Mouse (Mus musculus): ENCODE results near the gene Fto. TPM values are rescaled to one million over a fixed set of nuclear protein-coding genes. Genes with fewer than 3 reads are reported as not detected.

The Fto gene
- polyA plus RNA-seq, 1 experiment from 2014 or later: 94.8 TPM

DNA sequence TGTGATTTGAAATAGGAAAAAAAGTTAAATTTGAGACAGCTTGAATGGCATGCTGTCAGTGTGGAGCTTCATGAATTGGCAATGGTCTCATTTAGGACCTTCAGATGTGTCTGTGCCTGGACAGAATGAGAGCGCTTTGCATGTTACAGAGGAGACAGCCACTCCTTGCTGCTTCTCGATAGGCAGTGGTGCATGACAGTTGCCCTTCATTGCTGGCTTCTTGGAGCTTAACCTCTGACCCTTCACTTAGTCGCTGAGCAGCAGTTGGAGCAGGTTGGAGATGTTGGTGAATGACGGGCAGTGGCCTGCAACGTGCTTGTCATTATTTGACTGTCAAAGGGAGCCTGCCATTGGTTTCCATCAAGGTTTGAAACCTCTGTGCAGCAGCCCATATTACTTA is 28.9 kb downstream of the Fto start:
- WGBS: 35% methylated on average over 5 of the region's 5 CpGs
- H3K36me3 ChIP-seq (replicated peaks; ENCODE audit: control insufficient read depth, insufficient read depth, low read depth, low read length): no peaks in the 10 kb centered on the region
- no peak for DNase-seq (ENCODE audit: low spot score)
- H3K9ac ChIP-seq (replicated peaks; ENCODE audit: low read length): no peak overlapping the region
- H3K27me3 ChIP-seq (ENCODE audit: control insufficient read depth, insufficient read depth, low read length): no peaks in the 10 kb centered on the region
- no peak overlapping the region for H3K27ac ChIP-seq (replicated peaks; ENCODE audit: low read depth, low read length)
- no peak overlapping the region for H3K4me3 ChIP-seq (ENCODE audit: low read depth, low read length)
- ATAC-seq (replicated peaks; ENCODE audit: insufficient number of reproducible peaks, low FRiP score, low TSS enrichment, low read depth): no peak
- no peaks in the 10 kb centered on the region for H3K9me3 ChIP-seq (replicated peaks; ENCODE audit: control insufficient read depth, low read length)
- no peaks in the 10 kb centered on the region; the same call in 1 of the 2 replicates for H3K4me1 ChIP-seq (ENCODE audit: control insufficient read depth, insufficient read depth, low read length)
- H3K4me2 ChIP-seq (ENCODE audit: low read depth, low read length): no peak overlapping the region

DNA sequence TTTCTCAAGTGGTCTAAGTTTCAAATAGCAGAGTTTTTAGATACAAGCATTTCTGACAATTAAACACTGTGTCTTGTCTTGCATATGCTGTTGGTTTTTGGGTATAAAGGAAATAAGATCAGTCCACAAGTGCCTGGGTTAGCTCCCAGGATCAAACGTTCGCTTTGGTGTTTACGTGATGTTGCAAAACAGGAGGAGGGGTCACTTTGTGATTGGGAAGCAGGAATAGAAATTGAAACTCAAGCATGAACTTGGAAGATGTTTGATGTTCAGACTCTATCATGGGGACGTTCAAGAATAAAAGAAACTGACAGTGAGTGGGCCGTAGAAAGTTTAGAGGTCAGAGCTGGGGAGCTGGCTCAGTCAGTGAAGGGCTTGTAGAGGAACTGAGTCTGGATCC is 29.5 kb downstream of the Fto start:
- Histone ChIP-seq H3K9ac (replicated peaks; ENCODE audit: low read length) (no peak overlapping the region), H3K27ac (replicated peaks; ENCODE audit: low read depth, low read length) (no peak overlapping the region), H3K4me1 (ENCODE audit: control insufficient read depth, insufficient read depth, low read length) (no peaks in the 10 kb centered on the region; the same call in 1 of the 2 replicates), H3K4me3 (ENCODE audit: low read depth, low read length) (no peak overlapping the region), H3K36me3 (replicated peaks; ENCODE audit: control insufficient read depth, insufficient read depth, low read depth, low read length) (no peaks in the 10 kb centered on the region), H3K9me3 (replicated peaks; ENCODE audit: control insufficient read depth, low read length) (no peaks in the 10 kb centered on the region), H3K27me3 (ENCODE audit: control insufficient read depth, insufficient read depth, low read length) (no peaks in the 10 kb centered on the region), H3K4me2 (ENCODE audit: low read depth, low read length) (no peak overlapping the region)
- WGBS: 76% methylated on average over 5 of the region's 5 CpGs
- ATAC-seq (replicated peaks; ENCODE audit: insufficient number of reproducible peaks, low FRiP score, low TSS enrichment, low read depth) (no peak), DNase-seq (ENCODE audit: low spot score) (no peak)

DNA sequence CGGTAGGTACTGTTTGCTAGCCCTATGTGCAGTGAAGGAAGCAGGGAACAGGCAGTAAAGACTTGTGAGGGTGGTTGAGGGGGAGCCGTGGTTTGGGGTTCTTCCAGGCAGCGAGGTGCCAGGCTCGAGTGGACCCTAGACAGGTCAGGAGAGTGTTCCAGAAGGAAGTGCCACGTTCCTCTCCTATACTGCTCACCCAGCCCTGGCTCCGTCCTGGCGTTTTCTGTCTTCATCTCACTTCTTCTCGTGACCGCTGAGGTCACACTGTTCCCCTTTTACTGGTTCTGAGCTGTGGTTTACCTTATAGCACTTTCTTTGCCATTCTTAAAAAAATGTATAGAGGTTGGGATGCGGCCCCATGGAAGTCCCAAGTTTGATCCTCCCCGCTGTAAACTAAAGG is 31.3 kb downstream of the Fto start:
- ATAC-seq (replicated peaks; ENCODE audit: insufficient number of reproducible peaks, low FRiP score, low TSS enrichment, low read depth) (no peak), DNase-seq (ENCODE audit: low spot score) (no peak)
- WGBS: 94% methylated on average over 11 of the region's 11 CpGs

DNA sequence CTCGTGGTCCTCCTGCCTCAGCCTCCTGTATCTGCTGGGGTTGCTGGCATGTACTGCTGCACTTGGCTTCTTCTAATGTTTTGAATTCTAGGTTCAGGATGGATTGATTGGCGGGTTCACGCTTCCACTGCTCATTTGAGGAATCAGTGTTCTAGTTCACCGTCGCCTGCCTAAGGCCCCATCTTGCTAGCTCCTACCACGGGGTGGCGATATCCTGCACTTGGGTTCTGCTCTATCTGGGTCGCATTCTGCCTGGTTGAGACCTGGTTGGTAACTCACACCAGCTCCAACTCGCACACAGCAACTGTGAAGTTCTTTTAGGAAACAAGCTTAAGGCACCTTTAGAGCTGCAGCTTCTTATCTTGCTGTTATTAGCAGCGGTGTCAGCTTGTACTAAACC is 33.8 kb downstream of the Fto start:
- H3K4me1 ChIP-seq (ENCODE audit: control insufficient read depth, insufficient read depth, low read length): no peaks in the 10 kb centered on the region; the same call in 1 of the 2 replicates

More for the DNA sequence above, 31.3 kb downstream of the Fto start:
- no peaks in the 10 kb centered on the region for H3K27me3 ChIP-seq (ENCODE audit: control insufficient read depth, insufficient read depth, low read length)
- H3K4me1 ChIP-seq (ENCODE audit: control insufficient read depth, insufficient read depth, low read length): no peaks in the 10 kb centered on the region; the same call in 1 of the 2 replicates
- H3K36me3 ChIP-seq (replicated peaks; ENCODE audit: control insufficient read depth, insufficient read depth, low read depth, low read length): no peaks in the 10 kb centered on the region
- no peak overlapping the region for H3K4me2 ChIP-seq (ENCODE audit: low read depth, low read length)
- no peak overlapping the region for H3K27ac ChIP-seq (replicated peaks; ENCODE audit: low read depth, low read length)
- no peak overlapping the region for H3K9ac ChIP-seq (replicated peaks; ENCODE audit: low read length)
- no peaks in the 10 kb centered on the region for H3K9me3 ChIP-seq (replicated peaks; ENCODE audit: control insufficient read depth, low read length)
- H3K4me3 ChIP-seq (ENCODE audit: low read depth, low read length): no peak overlapping the region

DNA sequence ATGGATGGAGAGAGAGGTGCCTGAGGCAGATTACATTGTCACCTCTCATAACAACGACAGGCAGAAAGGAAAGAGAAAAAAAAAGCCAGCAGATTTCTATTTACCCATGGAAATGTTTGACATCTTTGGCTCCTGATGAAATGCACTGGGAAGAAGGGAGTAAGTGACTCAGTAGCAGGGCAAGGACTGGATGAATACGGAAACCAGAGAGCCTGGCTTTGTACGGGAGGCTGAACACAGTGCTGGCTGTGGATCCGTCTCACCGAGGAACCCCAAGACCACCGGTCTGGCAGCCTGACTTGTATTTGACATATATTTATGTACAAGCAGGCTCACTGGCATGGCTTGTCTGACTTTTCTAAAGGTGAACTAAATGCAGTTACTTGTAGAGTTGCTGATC is 34.3 kb downstream of the Fto start:
- Histone ChIP-seq H3K4me2 (ENCODE audit: low read depth, low read length) (no peak overlapping the region), H3K9me3 (replicated peaks; ENCODE audit: control insufficient read depth, low read length) (no peaks in the 10 kb centered on the region), H3K4me3 (ENCODE audit: low read depth, low read length) (no peak overlapping the region), H3K27me3 (ENCODE audit: control insufficient read depth, insufficient read depth, low read length) (no peaks in the 10 kb centered on the region), H3K4me1 (ENCODE audit: control insufficient read depth, insufficient read depth, low read length) (no peaks in the 10 kb centered on the region), H3K36me3 (replicated peaks; ENCODE audit: control insufficient read depth, insufficient read depth, low read depth, low read length) (no peaks in the 10 kb centered on the region), H3K9ac (replicated peaks; ENCODE audit: low read length) (no peak overlapping the region), H3K27ac (replicated peaks; ENCODE audit: low read depth, low read length) (no peak overlapping the region)
- 77% methylated on average over 6 of the region's 6 CpGs for WGBS
- no peak for DNase-seq (ENCODE audit: low spot score)
- no peak for ATAC-seq (replicated peaks; ENCODE audit: insufficient number of reproducible peaks, low FRiP score, low TSS enrichment, low read depth)

More for the DNA sequence above, 33.8 kb downstream of the Fto start:
- no peak overlapping the region for H3K27ac ChIP-seq (replicated peaks; ENCODE audit: low read depth, low read length)
- ATAC-seq (replicated peaks; ENCODE audit: insufficient number of reproducible peaks, low FRiP score, low TSS enrichment, low read depth) (no peak), DNase-seq (ENCODE audit: low spot score) (no peak)
- H3K4me3 ChIP-seq (ENCODE audit: low read depth, low read length): no peak overlapping the region
- H3K36me3 ChIP-seq (replicated peaks; ENCODE audit: control insufficient read depth, insufficient read depth, low read depth, low read length): no peaks in the 10 kb centered on the region
- H3K27me3 ChIP-seq (ENCODE audit: control insufficient read depth, insufficient read depth, low read length): no peaks in the 10 kb centered on the region
- 85% methylated on average over 10 of the region's 10 CpGs for WGBS
- H3K9ac ChIP-seq (replicated peaks; ENCODE audit: low read length): no peak overlapping the region
- H3K4me2 ChIP-seq (ENCODE audit: low read depth, low read length): no peak overlapping the region
- H3K9me3 ChIP-seq (replicated peaks; ENCODE audit: control insufficient read depth, low read length): no peaks in the 10 kb centered on the region

DNA sequence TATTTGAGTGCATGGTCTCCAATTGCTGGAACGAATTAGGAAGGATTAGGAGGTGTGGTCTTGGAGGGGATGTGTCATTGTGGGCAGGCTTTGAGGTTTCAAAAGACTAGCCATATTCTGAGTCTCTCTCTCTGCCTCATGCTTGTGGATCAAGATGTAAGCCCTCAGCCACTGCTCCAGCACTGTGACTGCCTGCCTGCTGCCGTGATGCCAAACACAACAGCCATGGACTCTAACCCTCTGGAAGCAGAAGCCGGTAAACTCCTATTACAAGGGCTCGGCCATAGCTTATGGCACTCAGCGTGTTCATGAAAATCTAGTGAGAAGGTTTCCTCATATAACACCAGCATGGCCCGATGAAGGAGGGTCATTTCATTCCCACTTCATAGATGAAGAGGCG is 36.5 kb downstream of the Fto start:
- H3K4me1 ChIP-seq (ENCODE audit: control insufficient read depth, insufficient read depth, low read length): no peaks in the 10 kb centered on the region
- no peak overlapping the region for H3K9ac ChIP-seq (replicated peaks; ENCODE audit: low read length)
- ATAC-seq (replicated peaks; ENCODE audit: insufficient number of reproducible peaks, low FRiP score, low TSS enrichment, low read depth) (no peak), DNase-seq (ENCODE audit: low spot score) (no peak)
- WGBS: 92% methylated on average over 7 of the region's 7 CpGs
- H3K4me2 ChIP-seq (ENCODE audit: low read depth, low read length): no peak overlapping the region
- H3K4me3 ChIP-seq (ENCODE audit: low read depth, low read length): no peak overlapping the region
- no peaks in the 10 kb centered on the region for H3K9me3 ChIP-seq (replicated peaks; ENCODE audit: control insufficient read depth, low read length)
- no peaks in the 10 kb centered on the region for H3K36me3 ChIP-seq (replicated peaks; ENCODE audit: control insufficient read depth, insufficient read depth, low read depth, low read length)
- no peaks in the 10 kb centered on the region for H3K27me3 ChIP-seq (ENCODE audit: control insufficient read depth, insufficient read depth, low read length)
- H3K27ac ChIP-seq (replicated peaks; ENCODE audit: low read depth, low read length): no peak overlapping the region

DNA sequence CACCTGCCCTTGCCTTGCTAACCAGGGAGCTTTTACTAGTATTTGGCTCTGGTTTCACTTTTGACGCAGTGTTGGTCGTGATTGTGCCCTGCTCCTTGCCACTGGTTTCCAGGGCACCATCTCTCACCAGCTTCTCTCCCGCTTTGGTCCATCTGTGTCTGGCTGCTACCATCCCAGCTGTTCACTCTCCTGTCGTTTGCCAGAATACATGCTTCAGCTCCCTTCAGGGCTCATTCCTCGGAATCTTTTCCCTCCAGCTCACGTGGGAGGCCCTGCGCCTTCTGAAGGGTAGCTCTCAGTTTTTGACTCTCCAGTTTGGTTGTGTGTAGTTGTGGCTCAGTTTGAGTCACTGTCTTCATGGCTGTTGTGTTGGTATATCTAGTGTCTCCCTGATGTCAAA is 37.3 kb downstream of the Fto start:
- no peak overlapping the region for H3K4me3 ChIP-seq (ENCODE audit: low read depth, low read length)
- no peaks in the 10 kb centered on the region for H3K9me3 ChIP-seq (replicated peaks; ENCODE audit: control insufficient read depth, low read length)
- H3K9ac ChIP-seq (replicated peaks; ENCODE audit: low read length): no peak overlapping the region
- no peak overlapping the region for H3K27ac ChIP-seq (replicated peaks; ENCODE audit: low read depth, low read length)
- no peaks in the 10 kb centered on the region for H3K4me1 ChIP-seq (ENCODE audit: control insufficient read depth, insufficient read depth, low read length)
- no peaks in the 10 kb centered on the region for H3K36me3 ChIP-seq (replicated peaks; ENCODE audit: control insufficient read depth, insufficient read depth, low read depth, low read length)
- no peak for DNase-seq (ENCODE audit: low spot score)
- H3K4me2 ChIP-seq (ENCODE audit: low read depth, low read length): no peak overlapping the region
- ATAC-seq (replicated peaks; ENCODE audit: insufficient number of reproducible peaks, low FRiP score, low TSS enrichment, low read depth): no peak
- WGBS: 73% methylated on average over 7 of the region's 7 CpGs
- H3K27me3 ChIP-seq (ENCODE audit: control insufficient read depth, insufficient read depth, low read length): no peaks in the 10 kb centered on the region

DNA sequence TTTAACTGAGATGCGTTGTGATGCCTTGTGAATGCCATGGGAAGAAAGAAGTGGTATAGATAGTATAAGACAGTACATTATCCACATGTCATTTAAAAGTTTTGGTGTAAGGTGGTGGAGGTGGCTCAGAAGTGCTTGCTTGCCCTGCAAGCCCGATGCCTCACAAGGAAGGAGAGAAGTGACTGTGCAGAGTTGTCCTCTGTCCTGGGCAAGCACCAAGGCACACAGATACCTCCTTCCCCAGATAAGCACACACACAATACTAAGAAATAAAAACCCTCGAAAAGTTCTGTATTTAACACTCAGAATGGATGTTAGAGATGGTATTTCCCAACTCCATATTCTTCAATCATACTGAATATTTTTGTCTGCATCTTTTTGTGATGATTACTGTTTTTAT is 39.3 kb downstream of the Fto start:
- Histone ChIP-seq H3K4me2 (ENCODE audit: low read depth, low read length) (no peak overlapping the region), H3K27me3 (ENCODE audit: control insufficient read depth, insufficient read depth, low read length) (no peaks in the 10 kb centered on the region), H3K9me3 (replicated peaks; ENCODE audit: control insufficient read depth, low read length) (no peaks in the 10 kb centered on the region), H3K27ac (replicated peaks; ENCODE audit: low read depth, low read length) (no peak overlapping the region), H3K9ac (replicated peaks; ENCODE audit: low read length) (no peak overlapping the region), H3K4me3 (ENCODE audit: low read depth, low read length) (no peak overlapping the region), H3K36me3 (replicated peaks; ENCODE audit: control insufficient read depth, insufficient read depth, low read depth, low read length) (no peaks in the 10 kb centered on the region), H3K4me1 (ENCODE audit: control insufficient read depth, insufficient read depth, low read length) (no peaks in the 10 kb centered on the region)
- ATAC-seq (replicated peaks; ENCODE audit: insufficient number of reproducible peaks, low FRiP score, low TSS enrichment, low read depth) (no peak), DNase-seq (ENCODE audit: low spot score) (no peak)
- WGBS: 86% methylated on average over 3 of the region's 3 CpGs

All from embryonic facial prominence, embryonic 11.5 days (tissue).